Mouse (Mus musculus): ENCODE measurements around the gene Gbf1.

- TF ChIP-seq CEBPB (IDR thresholded peaks at IDR 0.05; ENCODE audit: low read depth): no peak
- no peak for TF ChIP-seq CTCF (IDR thresholded peaks at IDR 0.05; ENCODE audit: control insufficient read depth, insufficient read depth, insufficient read length)
- TF ChIP-seq MYOD1 (IDR thresholded peaks at IDR 0.05; ENCODE audit: control insufficient read depth, insufficient read length, low read depth): no peak
- TF ChIP-seq MAX (IDR thresholded peaks at IDR 0.05): no peak
- TF ChIP-seq MYOG (IDR thresholded peaks at IDR 0.05; ENCODE audit: control insufficient read depth, extremely low read depth, insufficient read length): no peak
- TF ChIP-seq USF1 (IDR thresholded peaks at IDR 0.05; ENCODE audit: low read depth): no peak
- TF ChIP-seq FOSL1 (IDR thresholded peaks at IDR 0.05; ENCODE audit: insufficient read depth, low read length, poor library complexity, severe bottlenecking): no peak
These were observed 87.9 kb downstream of the Gbf1 start for GRCm38 (mm10) chr19:46240246-46240645.
